Mouse (Mus musculus) hindbrain, embryonic 15.5 days (tissue): Measurements from ENCODE around the gene Ms4a4c. TPM values are rescaled to one million over a fixed set of nuclear protein-coding genes. Genes with fewer than 3 reads are reported as not detected.
"Not testable (repeated sequence)": the region's sequence is repeated elsewhere in the genome, so short reads cannot be mapped to it uniquely, and the experiment has no call there.

ENCODE experiments used
- ATAC-seq: fragments of 200-750 bp; cut with Nextera tagmentation; 2 replicates; pipeline ENCODE4 v1.8.0; 2017; ENCODE audit warnings: low read depth, moderate number of reproducible peaks, moderate TSS enrichment; ENCODE audit not compliant: low FRiP score
- H3K27ac ChIP-seq: fragments of 300-500 bp; sonication (generic); replicated peaks from 2 replicates; pipeline ENCODE4 v1.5.1; 2015; ENCODE audit warnings: mild to moderate bottlenecking, inconsistent platforms
- H3K27me3 ChIP-seq: fragments of 300-500 bp; sonication (generic); 2 replicates; pipeline ENCODE4 v1.6.1; 2015; ENCODE audit warnings: control low read depth, inconsistent platforms
- H3K36me3 ChIP-seq: fragments of 300-500 bp; sonication (generic); 2 replicates; pipeline ENCODE4 v1.6.1; 2015; ENCODE audit warnings: control low read depth, inconsistent platforms
- H3K4me1 ChIP-seq: fragments of 300-500 bp; sonication (generic); replicated peaks from 2 replicates; pipeline ENCODE4 v1.6.1; 2015; ENCODE audit warnings: control low read depth, inconsistent platforms
- H3K4me2 ChIP-seq: fragments of 300-500 bp; sonication (generic); 2 replicates; pipeline ENCODE4 v1.6.1; 2015; ENCODE audit warnings: moderate library complexity, mild to moderate bottlenecking, inconsistent platforms
- H3K4me3 ChIP-seq: fragments of 300-500 bp; sonication (generic); 2 replicates; pipeline ENCODE4 v1.5.1; 2015; ENCODE audit warnings: mild to moderate bottlenecking, inconsistent platforms
- H3K9ac ChIP-seq: fragments of 300-500 bp; sonication (generic); 2 replicates; pipeline ENCODE4 v1.6.1; 2015; ENCODE audit warnings: inconsistent platforms
- H3K9me3 ChIP-seq: fragments of 300-500 bp; sonication (generic); 2 replicates; pipeline ENCODE4 v1.6.1; 2016; ENCODE audit warnings: control low read depth, inconsistent platforms
- WGBS: fragments of 180-500 bp; shearing (Covaris S2); methylation state at CpG from one replicate; pipeline ENCODE4 v1.1.7; 2015; 5-methylcytosine and 5-hydroxymethylcytosine counted together
- polyA plus RNA-seq: library from polyadenylated mRNA; unstranded; fragments of >200 nt; fragmentation: Nextera tagmentation; extraction: Ambion mirVana; gene quantifications from 2 replicates; pipeline ENCODE4 v1.2.1, GENCODE M21; 2015

Gene Ms4a4c
- polyA plus RNA-seq, 1 experiment from 2014 or later = not detected

- Histone ChIP-seq H3K4me2 (no peak overlapping the region), H3K9me3 (no peaks in the 10 kb centered on the region), H3K4me3 (no peak overlapping the region), H3K27me3 (no peaks in the 10 kb centered on the region), H3K9ac (no peak overlapping the region), H3K27ac (no peak overlapping the region), H3K4me1 (no peaks in the 10 kb centered on the region), H3K36me3 (no peaks in the 10 kb centered on the region)
- WGBS = 93% methylated on average over 1 of the region's 1 CpGs
- ATAC-seq = no peak
Observed at GRCm38 (mm10) chr19:11408591-11408990, 4.0 kb downstream of the Ms4a4c start.

- no peak overlapping the region for H3K27ac ChIP-seq
- no peaks in the 10 kb centered on the region for H3K4me1 ChIP-seq
- no peak overlapping the region for H3K4me2 ChIP-seq
- H3K9ac ChIP-seq = no peak overlapping the region
- WGBS = 93% methylated on average over 1 of the region's 1 CpGs
- H3K36me3 ChIP-seq = no peaks in the 10 kb centered on the region
- no peak for ATAC-seq
- no peak overlapping the region for H3K4me3 ChIP-seq
- H3K27me3 ChIP-seq = no peaks in the 10 kb centered on the region
- no peaks in the 10 kb centered on the region for H3K9me3 ChIP-seq
Observed at GRCm38 (mm10) chr19:11411640-11412039, 7.1 kb downstream of the Ms4a4c start.

GRCm38 (mm10) chr19:11414084-11414483 is 9.5 kb downstream of the Ms4a4c start:
- no peak overlapping the region for H3K9ac ChIP-seq
- no peaks in the 10 kb centered on the region for H3K36me3 ChIP-seq
- H3K4me3 ChIP-seq = no peak overlapping the region
- no peak for ATAC-seq
- H3K4me1 ChIP-seq = no peaks in the 10 kb centered on the region
- 91% methylated on average over 1 of the region's 1 CpGs for WGBS
- no peak overlapping the region for H3K27ac ChIP-seq
- no peaks in the 10 kb centered on the region for H3K27me3 ChIP-seq
- H3K9me3 ChIP-seq = no peaks in the 10 kb centered on the region
- no peak overlapping the region for H3K4me2 ChIP-seq

GRCm38 (mm10) chr19:11415581-11415980 is 11.0 kb downstream of the Ms4a4c start:
- 79% methylated on average over 3 of the region's 3 CpGs for WGBS
- H3K4me1 ChIP-seq = no peaks in the 10 kb centered on the region

GRCm38 (mm10) chr19:11418865-11419264 is 14.3 kb downstream of the Ms4a4c start:
- H3K4me1 ChIP-seq, H3K27me3 ChIP-seq, H3K9ac ChIP-seq, H3K4me3 ChIP-seq, H3K36me3 ChIP-seq, H3K9me3 ChIP-seq, ATAC-seq, H3K27ac ChIP-seq, H3K4me2 ChIP-seq: not testable (repeated sequence)
- WGBS = 79% methylated on average over 3 of the region's 3 CpGs

More at GRCm38 (mm10) chr19:11415581-11415980, 11.0 kb downstream of the Ms4a4c start:
- Histone ChIP-seq H3K36me3 (no peaks in the 10 kb centered on the region), H3K9ac (no peak overlapping the region), H3K27me3 (no peaks in the 10 kb centered on the region), H3K27ac (no peak overlapping the region), H3K4me2 (no peak overlapping the region), H3K4me3 (no peak overlapping the region), H3K9me3 (no peaks in the 10 kb centered on the region)
- no peak for ATAC-seq

- H3K9me3 ChIP-seq, H3K4me1 ChIP-seq, H3K36me3 ChIP-seq, H3K27ac ChIP-seq, H3K27me3 ChIP-seq, H3K4me3 ChIP-seq, H3K4me2 ChIP-seq, H3K9ac ChIP-seq, ATAC-seq: not testable (repeated sequence)
- WGBS = 94% methylated on average over 1 of the region's 1 CpGs
Observed at GRCm38 (mm10) chr19:11431209-11431608, 26.6 kb downstream of the Ms4a4c start.

GRCm38 (mm10) chr19:11435058-11435834 is 30.7 kb downstream of the Ms4a4c start:
- H3K9ac ChIP-seq = no peak overlapping the region
- H3K27me3 ChIP-seq = no peaks in the 10 kb centered on the region
- H3K9me3 ChIP-seq = no peaks in the 10 kb centered on the region
- H3K4me2 ChIP-seq = no peak overlapping the region
- H3K27ac ChIP-seq = no peak overlapping the region
- H3K4me1 ChIP-seq = no peaks in the 10 kb centered on the region
- no peak for ATAC-seq
- H3K36me3 ChIP-seq = no peaks in the 10 kb centered on the region
- no peak overlapping the region for H3K4me3 ChIP-seq
- WGBS = 88% methylated on average over 4 of the region's 4 CpGs

- Histone ChIP-seq H3K9me3 (no peaks in the 10 kb centered on the region), H3K36me3 (no peaks in the 10 kb centered on the region), H3K27ac (no peak within 1 kb of the TSS), H3K4me1 (no peaks in the 10 kb centered on the region), H3K4me3 (no peak within 1 kb of the TSS), H3K27me3 (no peaks in the 10 kb centered on the region), H3K9ac (no peak within 1 kb of the TSS), H3K4me2 (no peak within 1 kb of the TSS)
- no peak for ATAC-seq
Observed at GRCm38 (mm10) chr19:11443338-11443737, 38.8 kb downstream of the Ms4a4c start, which contains the start of gene Ms4a4b. TSS of gene Ms4a4b (plus strand) at chr19:11443553.

- Histone ChIP-seq H3K27ac (no peak overlapping the region), H3K36me3 (no peaks in the 10 kb centered on the region), H3K9ac (no peak overlapping the region), H3K9me3 (no peaks in the 10 kb centered on the region), H3K4me3 (no peak overlapping the region), H3K4me1 (no peaks in the 10 kb centered on the region), H3K4me2 (no peak overlapping the region), H3K27me3 (no peaks in the 10 kb centered on the region)
- ATAC-seq = no peak
- 86% methylated on average over 5 of the region's 5 CpGs for WGBS
Observed at GRCm38 (mm10) chr19:11443964-11444363, 39.4 kb downstream of the Ms4a4c start.

GRCm38 (mm10) chr19:11447238-11447637 is 42.7 kb downstream of the Ms4a4c start:
- no peak overlapping the region for H3K4me3 ChIP-seq
- no peak for ATAC-seq
- H3K9ac ChIP-seq = no peak overlapping the region
- H3K4me2 ChIP-seq = no peak overlapping the region
- no peaks in the 10 kb centered on the region for H3K36me3 ChIP-seq
- 92% methylated on average over 2 of the region's 2 CpGs for WGBS
- H3K9me3 ChIP-seq = no peaks in the 10 kb centered on the region
- H3K27ac ChIP-seq = no peak overlapping the region
- no peaks in the 10 kb centered on the region for H3K27me3 ChIP-seq
- no peaks in the 10 kb centered on the region for H3K4me1 ChIP-seq

GRCm38 (mm10) chr19:11459041-11459440 is 54.5 kb downstream of the Ms4a4c start:
- not testable (repeated sequence) for ATAC-seq, H3K27me3 ChIP-seq, H3K4me3 ChIP-seq, H3K27ac ChIP-seq, H3K4me1 ChIP-seq, H3K36me3 ChIP-seq, H3K4me2 ChIP-seq, H3K9me3 ChIP-seq, H3K9ac ChIP-seq
- 83% methylated on average over 4 of the region's 4 CpGs for WGBS

- not testable (repeated sequence) for H3K9ac ChIP-seq, H3K4me3 ChIP-seq, H3K9me3 ChIP-seq, H3K36me3 ChIP-seq, H3K27ac ChIP-seq, H3K4me2 ChIP-seq, H3K27me3 ChIP-seq, H3K4me1 ChIP-seq, ATAC-seq
- WGBS = 73% methylated on average over 1 of the region's 1 CpGs
Observed at GRCm38 (mm10) chr19:11464795-11465194, 60.2 kb downstream of the Ms4a4c start.

GRCm38 (mm10) chr19:11466471-11466870 is 61.9 kb downstream of the Ms4a4c start:
- Histone ChIP-seq H3K4me1 (no peaks in the 10 kb centered on the region), H3K4me2 (no peak overlapping the region), H3K27ac (no peak overlapping the region), H3K36me3 (no peaks in the 10 kb centered on the region), H3K4me3 (no peak overlapping the region), H3K27me3 (no peaks in the 10 kb centered on the region), H3K9ac (no peak overlapping the region), H3K9me3 (no peaks in the 10 kb centered on the region)
- no peak for ATAC-seq
- WGBS = 79% methylated on average over 5 of the region's 5 CpGs
